Mouse (Mus musculus) erythroblast, embryonic 14.5 days (primary cell): ENCODE results near the gene Emp3.

ENCODE experiments used
- GATA1 ChIP-seq: IDR thresholded peaks from 2 replicates; pipeline ENCODE4 v1.6.1; 2012; ENCODE audit warnings: low read length, inconsistent platforms, mixed read lengths
- TAL1 ChIP-seq: IDR thresholded peaks from 3 replicates; pipeline ENCODE4 v1.6.1; 2012; ENCODE audit warnings: low read length, inconsistent platforms, mixed read lengths

DNA sequence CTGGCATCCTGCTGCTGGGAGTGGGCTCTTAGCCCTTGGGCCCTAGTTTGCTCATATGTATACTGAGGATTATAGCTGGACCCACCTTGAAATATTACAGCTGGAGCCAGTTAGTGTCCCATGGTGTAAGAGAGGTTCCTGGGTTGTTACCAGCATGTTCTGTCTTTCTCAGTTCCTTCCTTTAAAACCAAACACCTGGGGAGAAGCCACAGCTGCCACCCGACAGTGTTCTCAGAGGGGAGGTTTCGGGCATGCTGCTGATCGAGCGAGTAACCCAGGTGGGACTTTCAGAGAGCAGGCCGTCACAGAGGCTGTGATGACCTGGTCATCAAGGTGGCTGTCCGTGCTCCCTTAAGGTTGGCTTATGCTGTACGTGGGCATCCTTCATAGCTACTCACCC, 44.3 kb downstream of the Emp3 start:
- TF ChIP-seq TAL1 (no peak), GATA1 (no peak)
